Mouse (Mus musculus) midbrain, embryonic 14.5 days (tissue): Measurements from ENCODE around the gene Ahnak2. TPM values are rescaled to one million over a fixed set of nuclear protein-coding genes. Genes with fewer than 3 reads are reported as not detected.

Experiments used
- ATAC-seq: fragments of 200-750 bp; cut with Nextera tagmentation; 2 replicates; pipeline ENCODE4 v1.8.0; 2017; ENCODE audit warnings: moderate number of reproducible peaks, moderate library complexity; ENCODE audit not compliant: low FRiP score, low TSS enrichment
- DNase-seq: peaks from one replicate; pipeline ENCODE4 v3.0.0-alpha.2; 2015
- H3K27ac ChIP-seq: fragments of 300-500 bp; sonication (generic); replicated peaks from 2 replicates; pipeline ENCODE4 v1.5.1; 2014; ENCODE audit warnings: mild to moderate bottlenecking, low read depth, low read length, moderate library complexity
- H3K27me3 ChIP-seq: fragments of 300-500 bp; sonication (generic); 2 replicates; pipeline ENCODE4 v1.6.1; 2014; ENCODE audit warnings: low read length, control low read depth, mixed read lengths; ENCODE audit not compliant: control insufficient read depth, insufficient read depth
- H3K36me3 ChIP-seq: fragments of 300-500 bp; sonication (generic); 2 replicates; pipeline ENCODE4 v1.6.1; 2014; ENCODE audit warnings: low read length, control low read depth; ENCODE audit not compliant: control insufficient read depth, insufficient read depth
- H3K4me1 ChIP-seq: fragments of 300-500 bp; sonication (generic); 2 replicates; pipeline ENCODE4 v1.6.1; 2014; ENCODE audit warnings: mild to moderate bottlenecking, antibody characterized with exemption, low read length, control low read depth; ENCODE audit not compliant: control insufficient read depth, insufficient read depth
- H3K4me2 ChIP-seq: fragments of 300-500 bp; sonication (generic); 2 replicates; pipeline ENCODE4 v1.6.1; 2014; ENCODE audit warnings: mild to moderate bottlenecking, low read length, moderate library complexity
- H3K4me3 ChIP-seq: fragments of 300-500 bp; sonication (generic); replicated peaks from 2 replicates; pipeline ENCODE4 v1.5.1; 2014; ENCODE audit warnings: low read depth, low read length
- H3K9ac ChIP-seq: fragments of 300-500 bp; sonication (generic); replicated peaks from 2 replicates; pipeline ENCODE4 v1.6.1; 2014; ENCODE audit warnings: mild to moderate bottlenecking, low read length, moderate library complexity
- H3K9me3 ChIP-seq: fragments of 300-500 bp; sonication (generic); 2 replicates; pipeline ENCODE4 v1.6.1; 2016; ENCODE audit warnings: low read length, control low read depth, mixed read lengths; ENCODE audit not compliant: control insufficient read depth
- WGBS: fragments of 180-500 bp; shearing (Covaris S2); extraction: QIAGEN DNeasy Blood & Tissue Kit; methylation state at CpG from one replicate; pipeline ENCODE4 v1.1.7; 2014; 5-methylcytosine and 5-hydroxymethylcytosine counted together
- polyA plus RNA-seq: library from polyadenylated mRNA; unstranded; fragments of >200 nt; fragmentation: Nextera tagmentation; extraction: Ambion mirVana; gene quantifications from 2 replicates; pipeline ENCODE4 v1.2.1, GENCODE M21; 2014

Ahnak2 gene
- polyA plus RNA-seq, 1 experiment from 2014 or later = 0.75 TPM

GRCm38 (mm10) chr12:112814682-112815470 lies 12.4 kb upstream of the Ahnak2 start:
- no peak overlapping the region for H3K4me2 ChIP-seq
- no peak overlapping the region for H3K4me3 ChIP-seq
- 83% methylated on average over 14 of the region's 14 CpGs for WGBS
- no peak for ATAC-seq
- no peak overlapping the region for H3K9ac ChIP-seq
- H3K9me3 ChIP-seq = no peaks in the 10 kb centered on the region
- peaks cover 4% of the 10 kb centered on the region; the same call in 1 of the 2 replicates for H3K4me1 ChIP-seq
- H3K27me3 ChIP-seq = no peaks in the 10 kb centered on the region
- no peak for DNase-seq
- peaks cover 70% of the 10 kb centered on the region for H3K36me3 ChIP-seq
- no peak overlapping the region for H3K27ac ChIP-seq

DNA sequence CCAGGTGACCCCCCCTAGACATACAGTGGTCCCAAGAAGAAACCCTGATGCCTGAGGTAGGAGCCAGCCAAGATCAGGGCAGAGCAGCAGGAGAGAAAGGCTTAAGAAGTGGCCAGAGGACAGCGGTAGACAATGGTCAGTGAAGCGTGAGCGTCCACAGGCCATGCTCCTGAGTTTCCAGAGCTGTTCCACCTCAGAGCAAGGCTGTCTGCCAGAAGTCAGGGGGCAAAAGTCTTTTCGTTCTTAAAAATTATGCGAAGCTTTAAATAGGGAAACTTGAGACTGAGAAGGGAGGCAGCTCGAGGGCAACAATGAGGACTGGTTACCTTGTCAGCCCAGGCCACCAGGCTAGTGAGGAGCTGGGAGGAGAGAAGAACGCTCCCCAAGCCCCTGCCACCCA lies 10.9 kb upstream of the Ahnak2 start:
- ATAC-seq = no peak
- Histone ChIP-seq H3K9me3 (no peaks in the 10 kb centered on the region), H3K27me3 (no peaks in the 10 kb centered on the region), H3K9ac (no peak overlapping the region), H3K4me1 (peaks cover 11% of the 10 kb centered on the region), H3K4me2 (no peak overlapping the region), H3K36me3 (peaks cover 54% of the 10 kb centered on the region), H3K27ac (no peak overlapping the region), H3K4me3 (no peak overlapping the region)
- WGBS = 78% methylated on average over 7 of the region's 7 CpGs
- DNase-seq = no peak

DNA sequence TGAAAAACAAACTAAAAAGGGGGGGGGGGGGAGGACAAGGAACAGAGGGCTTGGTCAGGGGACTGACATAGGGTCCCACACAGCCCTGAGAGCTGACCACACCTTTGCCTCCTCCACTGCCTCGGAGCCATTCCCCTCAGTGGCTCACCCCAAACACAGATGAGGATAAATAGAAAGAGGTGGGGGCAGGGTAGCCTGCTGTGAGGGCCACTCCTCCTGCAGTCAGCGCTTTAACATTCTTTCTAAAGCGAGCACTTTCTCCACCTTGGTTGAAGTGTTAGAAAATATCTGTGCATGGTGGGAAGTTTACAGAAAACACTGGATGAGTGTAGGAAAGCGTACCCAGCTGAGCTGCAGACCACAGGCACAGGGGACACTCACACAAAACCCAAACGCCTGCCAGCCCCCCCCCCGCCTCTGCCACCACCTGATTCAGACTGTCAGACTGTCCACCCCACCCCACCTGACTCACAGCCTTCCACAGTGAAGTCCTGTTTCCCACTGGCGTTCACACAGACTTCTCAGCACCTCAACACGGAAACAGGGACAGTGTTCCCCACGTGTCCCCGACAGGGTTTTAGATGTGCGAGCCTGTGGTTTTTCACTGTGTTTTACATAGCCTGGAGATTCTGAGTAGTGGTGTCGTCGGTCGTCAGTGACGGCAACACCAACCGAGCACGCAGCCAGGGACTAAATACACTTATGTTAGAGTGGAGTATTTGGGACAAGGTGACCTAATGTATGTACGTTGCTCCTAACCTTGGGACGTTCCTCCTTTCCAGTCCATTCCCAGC lies 7.8 kb upstream of the Ahnak2 start:
- Histone ChIP-seq H3K4me2 (peak overlapping the region; percentile 98), H3K9ac (no peak overlapping the region; the same call in 1 of the 2 replicates), H3K4me1 (peaks cover 15% of the 10 kb centered on the region), H3K27ac (no peak overlapping the region), H3K4me3 (no peak overlapping the region), H3K27me3 (no peaks in the 10 kb centered on the region), H3K36me3 (peaks cover 31% of the 10 kb centered on the region), H3K9me3 (no peaks in the 10 kb centered on the region)
- 68% methylated on average over 19 of the region's 19 CpGs for WGBS
- no peak for ATAC-seq
- DNase-seq = no peak

- DNase-seq (no peak), ATAC-seq (no peak)
- no peak overlapping the region for H3K27ac ChIP-seq
- peak overlapping the region; percentile 68 for H3K4me3 ChIP-seq
- H3K4me2 ChIP-seq = peak overlapping the region; percentile 98
- WGBS = 24% methylated on average over 8 of the region's 8 CpGs
- peaks cover 15% of the 10 kb centered on the region for H3K4me1 ChIP-seq
- peaks cover 24% of the 10 kb centered on the region for H3K36me3 ChIP-seq
- H3K27me3 ChIP-seq = no peaks in the 10 kb centered on the region
- no peaks in the 10 kb centered on the region for H3K9me3 ChIP-seq
- peak overlapping the region; percentile 67 for H3K9ac ChIP-seq
Observed at GRCm38 (mm10) chr12:112809641-112810040, 7.2 kb upstream of the Ahnak2 start.

DNA sequence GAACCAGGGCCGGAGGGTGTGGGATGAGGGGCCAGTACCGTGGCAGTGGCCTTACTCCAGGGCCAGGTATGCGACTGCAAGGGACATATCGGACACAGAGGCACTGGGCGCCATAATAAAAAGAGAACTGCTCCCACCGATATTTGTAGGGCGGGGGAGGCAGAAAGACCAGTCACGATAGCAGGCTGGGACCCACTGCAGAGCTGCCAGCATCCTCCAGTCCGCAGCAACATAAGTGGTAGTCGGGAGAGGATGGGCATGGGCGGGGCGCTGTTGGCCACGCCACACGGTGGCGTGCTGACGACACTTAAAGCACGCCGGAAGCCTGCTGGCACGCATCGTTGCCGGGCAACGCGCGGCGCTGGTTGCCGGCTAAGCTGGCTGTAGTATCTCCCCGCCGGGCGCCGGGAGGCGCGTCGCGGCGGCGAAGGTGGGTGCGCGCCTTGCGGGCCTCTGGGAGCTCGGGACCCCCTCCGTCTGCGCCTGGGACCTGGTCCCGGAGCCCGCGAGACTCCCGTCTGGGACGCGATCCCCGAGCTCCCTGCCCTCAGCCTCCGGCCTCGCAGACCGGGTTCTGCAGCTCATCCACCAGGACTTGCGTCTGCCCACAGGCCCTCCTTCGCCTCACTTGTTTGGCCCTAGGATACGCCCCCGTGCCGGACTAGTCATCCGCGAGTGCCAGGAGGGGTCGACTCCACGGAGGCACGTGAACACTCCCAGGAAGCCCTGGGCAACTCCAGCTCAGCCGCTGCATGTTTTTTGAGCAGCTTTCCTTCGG lies 6.3 kb upstream of the Ahnak2 start, which contains the start of gene Clba1:
Gene Clba1, plus strand, starts transcription at position 351 of the 778 bp plus-strand sequence.
- H3K9me3 ChIP-seq = no peaks in the 10 kb centered on the region
- H3K4me1 ChIP-seq = peaks cover 15% of the 10 kb centered on the region
- peak; percentile 91 for ATAC-seq
- peak within 1 kb of the TSS; percentile 83 for H3K27ac ChIP-seq
- DNase-seq = peak; percentile 98
- peak within 1 kb of the TSS; percentile 98 for H3K4me2 ChIP-seq
- H3K4me3 ChIP-seq = peak within 1 kb of the TSS; percentile 68
- peaks cover 16% of the 10 kb centered on the region for H3K36me3 ChIP-seq
- WGBS = under 1% methylated on average over 64 of the region's 64 CpGs
- no peaks in the 10 kb centered on the region for H3K27me3 ChIP-seq
- peak within 1 kb of the TSS; percentile 67 for H3K9ac ChIP-seq

- WGBS = 67% methylated on average over 5 of the region's 5 CpGs
- H3K9ac ChIP-seq = peak overlapping the region; percentile 60
- no peaks in the 10 kb centered on the region for H3K9me3 ChIP-seq
- peak; percentile 7; the same call in 1 of the 2 replicates for ATAC-seq
- peak overlapping the region; percentile 68 for H3K4me3 ChIP-seq
- H3K27me3 ChIP-seq = no peaks in the 10 kb centered on the region
- no peak for DNase-seq
- H3K27ac ChIP-seq = peak overlapping the region; percentile 83
- H3K4me2 ChIP-seq = peak overlapping the region; percentile 98
- peaks cover 15% of the 10 kb centered on the region for H3K4me1 ChIP-seq
- peaks cover 11% of the 10 kb centered on the region for H3K36me3 ChIP-seq
Observed at GRCm38 (mm10) chr12:112808212-112808586, 5.7 kb upstream of the Ahnak2 start.

- Histone ChIP-seq H3K4me2 (no peak overlapping the region), H3K9me3 (no peaks in the 10 kb centered on the region), H3K4me3 (no peak overlapping the region), H3K36me3 (peaks cover 9% of the 10 kb centered on the region; the same call in 1 of the 2 replicates), H3K4me1 (peaks cover 15% of the 10 kb centered on the region), H3K9ac (no peak overlapping the region), H3K27ac (no peak overlapping the region), H3K27me3 (no peaks in the 10 kb centered on the region)
- DNase-seq = no peak
- ATAC-seq = no peak
- WGBS = 84% methylated on average over 4 of the region's 4 CpGs
Observed at GRCm38 (mm10) chr12:112807796-112808195, 5.3 kb upstream of the Ahnak2 start.

- no peak for DNase-seq
- Histone ChIP-seq H3K4me2 (no peak overlapping the region), H3K27me3 (peaks cover 8% of the 10 kb centered on the region), H3K4me1 (peaks cover 20% of the 10 kb centered on the region), H3K9me3 (no peaks in the 10 kb centered on the region), H3K4me3 (no peak overlapping the region), H3K27ac (no peak overlapping the region), H3K9ac (no peak overlapping the region), H3K36me3 (no peaks in the 10 kb centered on the region)
- 76% methylated on average over 6 of the region's 6 CpGs for WGBS
- no peak for ATAC-seq
Observed at GRCm38 (mm10) chr12:112806044-112806443, 3.6 kb upstream of the Ahnak2 start.
